Mouse (Mus musculus) hindbrain, embryonic 11.5 days (tissue): ENCODE data around the gene Apod. TPM values are rescaled to one million over a fixed set of nuclear protein-coding genes. Genes with fewer than 3 reads are reported as not detected.
"Not testable (repeated sequence)": the region's sequence is repeated elsewhere in the genome, so short reads cannot be mapped to it uniquely, and the experiment has no call there.

Experiments
- ATAC-seq: fragments of 200-750 bp; cut with Nextera tagmentation; 2 replicates; pipeline ENCODE4 v1.8.0; 2017; ENCODE audit warnings: mild to moderate bottlenecking, moderate TSS enrichment, moderate library complexity; ENCODE audit not compliant: low FRiP score
- DNase-seq: peaks from one replicate; pipeline ENCODE4 v3.0.0-alpha.2; 2015; ENCODE audit warnings: low spot score
- H3K27ac ChIP-seq: fragments of 300-500 bp; sonication (generic); 2 replicates; pipeline ENCODE4 v1.5.1; 2014; ENCODE audit warnings: mild to moderate bottlenecking, low read depth, low read length
- H3K27me3 ChIP-seq: fragments of 300-500 bp; sonication (generic); 2 replicates; pipeline ENCODE4 v1.6.1; 2014; ENCODE audit warnings: mild to moderate bottlenecking, low read length, moderate library complexity, mixed read lengths; ENCODE audit not compliant: control insufficient read depth, insufficient read depth
- H3K36me3 ChIP-seq: fragments of 300-500 bp; sonication (generic); 2 replicates; pipeline ENCODE4 v1.6.1; 2014; ENCODE audit warnings: mild to moderate bottlenecking, low read length, moderate library complexity, mixed read lengths; ENCODE audit not compliant: control insufficient read depth, insufficient read depth
- H3K4me1 ChIP-seq: fragments of 300-500 bp; sonication (generic); replicated peaks from 2 replicates; pipeline ENCODE4 v1.6.1; 2014; ENCODE audit warnings: low read length, mixed read lengths; ENCODE audit not compliant: control insufficient read depth, insufficient read depth
- H3K4me2 ChIP-seq: fragments of 300-500 bp; sonication (generic); replicated peaks from 2 replicates; pipeline ENCODE4 v1.6.1; 2014; ENCODE audit warnings: mild to moderate bottlenecking, low read depth, low read length
- H3K4me3 ChIP-seq: fragments of 300-500 bp; sonication (generic); 2 replicates; pipeline ENCODE4 v1.5.1; 2014; ENCODE audit warnings: low read depth, low read length
- H3K9ac ChIP-seq: fragments of 300-500 bp; sonication (generic); 2 replicates; pipeline ENCODE4 v1.6.1; 2014; ENCODE audit warnings: low read depth, low read length
- H3K9me3 ChIP-seq: fragments of 300-500 bp; sonication (generic); 2 replicates; pipeline ENCODE4 v1.6.1; 2016; ENCODE audit warnings: low read length; ENCODE audit not compliant: control insufficient read depth
- WGBS: fragments of 180-500 bp; shearing (Covaris S2); extraction: QIAGEN DNeasy Blood & Tissue Kit; methylation state at CpG from one replicate; pipeline ENCODE4 v1.1.7; 2014; 5-methylcytosine and 5-hydroxymethylcytosine counted together
- polyA plus RNA-seq: library from polyadenylated mRNA; unstranded; fragments of >200 nt; fragmentation: Nextera tagmentation; extraction: Ambion mirVana; gene quantifications from 2 replicates; pipeline ENCODE4 v1.2.1, GENCODE M21; 2014

Gene Apod
- polyA plus RNA-seq, 1 experiment from 2014 or later, result 68.0 TPM

DNA sequence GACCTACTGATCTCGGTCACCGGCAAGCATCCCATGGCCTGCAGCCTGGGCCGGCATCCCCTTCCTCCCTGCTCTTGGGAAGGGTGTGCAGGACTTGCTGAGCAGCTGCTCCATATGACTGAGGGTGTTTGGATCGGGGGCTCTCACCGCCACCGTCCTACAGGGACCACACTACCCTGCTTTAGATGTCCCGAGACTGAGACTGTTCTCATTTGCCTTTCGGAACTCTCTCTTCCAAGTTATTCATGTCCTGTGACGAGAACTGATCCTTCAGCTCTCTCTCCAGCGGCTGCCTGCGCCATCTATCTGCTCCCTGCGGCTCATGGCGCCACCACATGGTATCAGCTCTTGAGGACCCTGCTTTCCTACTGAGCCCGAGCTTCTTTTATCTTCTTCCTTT is 33.0 kb upstream of the Apod start:
- Histone ChIP-seq H3K27me3 (no peaks in the 10 kb centered on the region), H3K9me3 (no peaks in the 10 kb centered on the region), H3K4me2 (peak overlapping the region; percentile 43), H3K36me3 (no peaks in the 10 kb centered on the region), H3K4me1 (no peaks in the 10 kb centered on the region), H3K27ac (no peak overlapping the region), H3K9ac (0 out of 2 replicates have a peak overlapping the region, but pooled peaks have one; percentile 23), H3K4me3 (0 out of 2 replicates have a peak overlapping the region, but pooled peaks have one; percentile 14)
- ATAC-seq, result no peak
- peak; percentile 58 for DNase-seq
- 14% methylated on average over 14 of the region's 14 CpGs for WGBS

DNA sequence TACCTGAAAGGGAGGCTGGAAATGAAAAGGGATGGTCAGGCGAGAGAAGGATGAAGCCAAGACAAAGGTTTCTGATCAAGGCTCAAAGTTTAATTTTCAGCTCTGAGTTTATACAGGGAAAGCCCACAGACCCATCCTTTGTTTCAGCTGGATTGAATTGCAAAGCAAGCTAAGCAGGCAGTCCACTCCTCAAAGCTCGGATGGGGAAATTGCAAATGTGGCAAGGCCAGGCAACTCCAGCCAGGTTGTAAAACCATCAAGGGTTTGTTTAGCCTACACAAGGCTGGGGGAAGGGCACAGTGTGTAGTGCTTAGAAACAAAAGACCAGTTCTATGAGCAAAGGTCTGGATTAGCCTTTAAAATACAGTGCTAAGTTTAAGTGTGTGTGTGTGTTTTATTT is 28.4 kb upstream of the Apod start:
- 15% methylated on average over 2 of the region's 2 CpGs for WGBS
- Histone ChIP-seq H3K4me2 (no peak overlapping the region), H3K4me1 (no peaks in the 10 kb centered on the region; the same call in 1 of the 2 replicates), H3K27me3 (no peaks in the 10 kb centered on the region), H3K27ac (no peak overlapping the region; the same call in 1 of the 2 replicates), H3K9me3 (no peaks in the 10 kb centered on the region), H3K9ac (peak overlapping the region; percentile 5; the same call in 1 of the 2 replicates), H3K4me3 (no peak overlapping the region), H3K36me3 (no peaks in the 10 kb centered on the region)
- DNase-seq (no peak), ATAC-seq (no peak)

DNA sequence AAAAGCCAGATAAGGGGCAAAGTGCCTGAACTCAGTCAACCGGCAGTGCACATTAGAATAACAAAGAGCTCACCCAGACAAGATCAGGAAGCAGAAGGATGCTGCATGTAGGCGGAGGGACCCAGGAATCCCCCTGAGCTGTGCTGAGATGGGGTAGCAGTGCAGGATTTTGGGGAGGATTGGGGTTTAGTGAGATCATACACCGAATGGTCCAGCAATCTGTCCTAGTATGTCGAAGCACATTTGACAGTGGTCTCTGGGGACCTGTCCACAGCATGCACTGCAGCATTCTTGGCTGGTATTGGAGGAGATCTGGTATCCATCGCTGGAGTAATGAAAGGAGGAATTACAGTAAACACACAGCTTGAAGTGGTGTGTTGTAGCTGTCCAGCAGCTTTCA is 27.9 kb upstream of the Apod start:
- no peak overlapping the region; the same call in 1 of the 2 replicates for H3K27ac ChIP-seq
- no peaks in the 10 kb centered on the region; the same call in 1 of the 2 replicates for H3K4me1 ChIP-seq
- DNase-seq (peak; percentile 43), ATAC-seq (peak; percentile 49; the same call in 1 of the 2 replicates)
- H3K4me2 ChIP-seq, result no peak overlapping the region
- no peaks in the 10 kb centered on the region for H3K9me3 ChIP-seq
- H3K36me3 ChIP-seq, result no peaks in the 10 kb centered on the region
- WGBS, result 17% methylated on average over 5 of the region's 5 CpGs
- peak overlapping the region; percentile 5; the same call in 1 of the 2 replicates for H3K9ac ChIP-seq
- H3K27me3 ChIP-seq, result no peaks in the 10 kb centered on the region
- no peak overlapping the region for H3K4me3 ChIP-seq

DNA sequence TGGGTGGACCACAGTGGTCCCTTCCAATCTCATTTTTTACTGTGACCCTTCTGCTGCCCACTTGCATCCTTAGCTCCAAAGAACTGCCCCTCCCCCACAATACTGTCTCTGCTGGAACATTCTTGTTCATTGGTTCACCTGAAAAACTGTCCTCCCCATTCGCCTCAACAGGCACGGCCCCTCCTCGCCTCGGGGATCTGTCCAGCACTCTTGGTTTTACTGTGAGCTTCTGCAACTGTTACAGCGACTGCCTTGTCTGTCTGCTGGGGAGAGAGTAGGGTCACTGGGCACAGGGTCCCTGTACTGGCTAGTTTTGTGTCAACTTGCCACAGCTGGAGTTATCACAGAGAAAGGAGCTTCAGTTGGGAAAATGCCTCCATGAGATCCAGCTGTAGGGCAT is 24.7 kb upstream of the Apod start:
- H3K4me2 ChIP-seq, result no peak overlapping the region
- H3K9me3 ChIP-seq, result no peaks in the 10 kb centered on the region
- no peaks in the 10 kb centered on the region for H3K27me3 ChIP-seq
- H3K4me1 ChIP-seq, result no peaks in the 10 kb centered on the region; the same call in 1 of the 2 replicates
- DNase-seq, result no peak
- no peak overlapping the region for H3K27ac ChIP-seq
- no peak overlapping the region for H3K4me3 ChIP-seq
- no peaks in the 10 kb centered on the region for H3K36me3 ChIP-seq
- ATAC-seq, result no peak
- no peak overlapping the region for H3K9ac ChIP-seq
- 39% methylated on average over 5 of the region's 5 CpGs for WGBS

DNA sequence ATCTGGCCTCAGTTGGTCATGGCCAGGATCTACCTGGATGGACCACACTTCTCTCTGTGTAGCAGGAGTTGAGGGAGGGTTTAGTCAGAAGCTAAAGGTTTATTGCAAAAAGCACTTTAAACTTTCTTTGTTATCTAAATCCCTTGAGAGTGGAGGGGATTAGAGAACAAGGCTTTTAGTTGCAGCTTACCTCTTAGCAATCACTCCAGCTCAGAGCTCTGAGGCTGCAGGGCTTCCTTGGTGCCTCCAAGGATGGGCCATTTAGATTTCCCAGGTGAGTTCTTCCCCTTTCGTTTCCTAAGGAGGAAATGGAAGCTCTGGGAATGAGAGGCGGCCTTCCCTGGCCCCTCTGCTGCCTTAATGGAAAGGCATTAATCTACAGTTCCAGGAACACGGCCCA is 23.3 kb upstream of the Apod start:
- Histone ChIP-seq H3K36me3 (no peaks in the 10 kb centered on the region), H3K9ac (no peak overlapping the region), H3K4me1 (no peaks in the 10 kb centered on the region; the same call in 1 of the 2 replicates), H3K9me3 (no peaks in the 10 kb centered on the region), H3K4me2 (no peak overlapping the region), H3K27me3 (no peaks in the 10 kb centered on the region), H3K4me3 (no peak overlapping the region), H3K27ac (no peak overlapping the region)
- WGBS, result 51% methylated on average over 3 of the region's 3 CpGs
- ATAC-seq (no peak), DNase-seq (no peak)

DNA sequence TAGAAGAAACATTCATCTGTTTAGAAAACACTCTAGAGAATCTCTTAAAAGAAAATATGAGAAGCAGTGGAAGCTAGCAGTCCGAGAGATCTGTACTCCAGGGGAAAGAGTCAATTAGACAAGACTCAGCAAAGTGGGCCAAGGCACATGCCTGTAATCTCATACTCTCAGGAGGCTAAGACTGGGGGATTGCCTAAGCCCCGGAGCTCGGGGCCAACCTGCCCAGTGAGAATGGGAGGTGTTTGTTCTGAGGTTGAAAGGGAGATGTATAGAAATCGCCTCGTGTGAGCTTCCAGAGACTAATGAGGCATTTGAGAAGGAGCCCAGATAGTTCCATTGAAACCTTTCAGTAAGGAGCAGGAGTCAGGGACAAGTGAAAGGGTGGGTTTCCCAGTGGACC is 20.2 kb upstream of the Apod start:
- no peaks in the 10 kb centered on the region for H3K36me3 ChIP-seq
- no peak overlapping the region for H3K4me3 ChIP-seq
- ATAC-seq (no peak), DNase-seq (no peak)
- H3K9me3 ChIP-seq, result no peaks in the 10 kb centered on the region
- H3K27me3 ChIP-seq, result no peaks in the 10 kb centered on the region
- H3K9ac ChIP-seq, result no peak overlapping the region
- no peak overlapping the region for H3K4me2 ChIP-seq
- H3K4me1 ChIP-seq, result no peaks in the 10 kb centered on the region
- H3K27ac ChIP-seq, result no peak overlapping the region
- 29% methylated on average over 5 of the region's 5 CpGs for WGBS

DNA sequence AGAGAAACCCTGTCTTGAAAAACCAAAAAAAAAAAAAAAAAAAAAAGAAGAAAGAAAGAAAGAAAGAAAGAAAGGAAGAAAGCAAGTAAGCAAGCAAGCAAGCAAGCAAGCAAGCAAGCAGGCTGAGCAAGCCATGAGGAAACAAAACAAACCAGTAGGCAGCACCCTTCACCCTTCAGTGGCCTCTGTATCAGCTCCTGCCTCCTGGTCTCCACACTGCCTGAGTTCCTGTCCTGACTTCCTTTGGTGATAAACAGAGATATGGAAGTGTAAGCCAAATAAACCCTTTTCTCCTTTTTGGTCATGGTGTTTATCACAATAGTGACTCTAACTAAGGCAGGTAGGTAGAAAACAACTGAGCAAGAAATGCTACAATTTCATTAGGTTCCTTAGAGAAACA is 18.0 kb upstream of the Apod start:
- Histone ChIP-seq H3K27me3 (no peaks in the 10 kb centered on the region), H3K4me2 (no peak overlapping the region), H3K36me3 (no peaks in the 10 kb centered on the region), H3K27ac (no peak overlapping the region), H3K4me1 (no peaks in the 10 kb centered on the region), H3K4me3 (no peak overlapping the region), H3K9ac (no peak overlapping the region), H3K9me3 (no peaks in the 10 kb centered on the region)
- ATAC-seq (no peak), DNase-seq (no peak)

DNA sequence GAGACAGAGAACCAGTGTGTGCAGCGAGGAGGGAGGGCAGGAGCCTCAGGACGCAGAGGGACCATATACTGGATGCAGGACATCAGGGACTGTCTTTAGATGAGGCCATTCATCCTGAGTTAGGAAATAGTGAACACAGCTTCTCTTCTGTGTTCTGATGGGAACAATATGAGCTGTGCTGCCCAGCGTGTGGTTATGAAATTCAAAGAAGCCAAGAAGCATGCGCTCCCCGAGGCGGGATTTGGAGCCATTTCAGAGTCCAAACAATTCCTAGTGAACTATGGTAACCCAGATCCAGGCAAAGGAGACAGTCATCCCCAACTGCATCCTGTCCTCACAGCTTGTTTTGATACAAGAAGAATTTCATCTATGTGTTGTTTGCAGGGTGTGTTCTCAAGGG is 16.4 kb upstream of the Apod start:
- H3K36me3 ChIP-seq, H3K27me3 ChIP-seq, H3K4me2 ChIP-seq, H3K9me3 ChIP-seq, H3K4me1 ChIP-seq, DNase-seq, H3K4me3 ChIP-seq, ATAC-seq, H3K9ac ChIP-seq, H3K27ac ChIP-seq: not testable (repeated sequence)
- WGBS, result 82% methylated on average over 6 of the region's 6 CpGs

DNA sequence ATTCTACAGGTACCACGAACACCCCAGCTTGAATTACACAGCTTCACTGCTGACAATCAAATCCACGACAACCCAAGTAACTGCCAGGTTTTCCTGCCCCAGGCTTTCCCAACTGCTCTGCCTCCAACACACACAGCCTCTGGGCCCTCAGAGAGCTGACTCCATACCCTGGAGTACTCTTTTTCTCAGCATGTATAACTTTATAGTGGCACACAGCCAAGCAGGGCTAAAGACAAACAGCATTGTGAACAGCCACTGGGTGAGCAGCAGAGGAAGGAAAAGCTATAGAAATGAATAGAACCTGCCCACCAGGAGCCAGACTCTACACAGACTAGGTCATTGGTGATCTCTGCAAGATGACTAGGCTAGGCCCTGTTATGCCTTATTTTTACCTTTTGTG is 15.1 kb upstream of the Apod start:
- ATAC-seq (no peak), DNase-seq (no peak)
- Histone ChIP-seq H3K4me3 (no peak overlapping the region), H3K9ac (no peak overlapping the region), H3K27me3 (no peaks in the 10 kb centered on the region), H3K27ac (no peak overlapping the region), H3K4me1 (no peaks in the 10 kb centered on the region), H3K4me2 (no peak overlapping the region), H3K36me3 (no peaks in the 10 kb centered on the region), H3K9me3 (no peaks in the 10 kb centered on the region)
- 71% methylated on average over 2 of the region's 2 CpGs for WGBS
